Mouse (Mus musculus): ENCODE data around the gene Galr3.
A peak's percentile ranks its signal among the peaks of the same experiment; 100 is the strongest.

- no peak for TF ChIP-seq EP300 (IDR thresholded peaks at IDR 0.05; ENCODE audit: low read depth)
- TF ChIP-seq CTCF (IDR thresholded peaks at IDR 0.05; ENCODE audit: low read depth): peak; percentile 52
These were observed 33.3 kb downstream of the Galr3 start, which contains the start of gene Eif3l for GRCm38 (mm10) chr15:79074913-79075532.
